Mouse (Mus musculus) gastrocnemius, postnatal 4 days (tissue): ENCODE measurements around the gene Fnbp1l. TPM values are rescaled to one million over a fixed set of nuclear protein-coding genes. Genes with fewer than 3 reads are reported as not detected.

Experiments
- DNase-seq, 2 experiments: peaks; one replicate each; pipeline ENCODE4 v3.0.0; 2021 to 2022; ENCODE audit warnings: low spot score in 2 of 2, mixed read lengths in 2 of 2
- total RNA-seq, 2 experiments: library from RNA; stranded (reverse); gene quantifications; 2 replicates each; pipeline ENCODE4 v1.2.3; 2021

Gene Fnbp1l
- total RNA-seq, 2 experiments from 2014 or later, result 27.2 to 30.2 TPM

DNA sequence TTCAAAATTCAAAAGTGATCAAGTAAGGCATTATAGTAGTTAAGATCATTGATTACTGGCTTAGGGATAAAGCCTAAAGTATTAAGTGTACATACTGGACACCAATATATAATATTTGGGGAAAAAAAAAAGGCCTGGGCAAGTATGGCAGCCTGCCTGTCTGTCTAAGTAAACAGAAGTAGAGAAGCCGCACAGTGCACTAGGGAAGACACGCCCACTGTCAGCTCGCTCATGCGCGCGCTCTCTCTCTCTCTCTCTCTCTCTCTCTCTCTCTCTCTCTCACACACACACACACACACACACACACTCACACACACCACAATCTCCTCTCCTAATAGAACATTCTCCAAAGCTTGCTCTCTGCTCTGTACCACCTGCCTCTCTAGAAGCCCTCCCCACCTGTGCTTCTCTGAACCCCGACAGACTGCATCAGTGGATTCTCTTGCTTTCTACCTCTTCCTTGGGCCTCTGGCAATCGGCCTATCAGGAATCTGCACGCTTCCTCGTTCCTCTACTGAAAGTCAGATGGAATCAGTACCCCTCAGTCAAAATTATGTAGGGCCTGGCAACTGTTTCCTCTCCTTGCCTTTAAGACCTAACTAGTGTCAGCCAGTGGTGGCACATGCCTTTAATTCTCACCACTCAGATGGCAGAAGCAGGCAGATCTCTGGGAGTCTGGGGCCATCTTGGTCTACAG, 13.3 kb downstream of the Fnbp1l start:
- DNase-seq, result no peak

- no peak for DNase-seq
Observed at GRCm38 (mm10) chr3:122603229-122603628, 16.3 kb downstream of the Fnbp1l start.

- DNase-seq, result no peak
Observed at GRCm38 (mm10) chr3:122602370-122602769, 17.1 kb downstream of the Fnbp1l start.

- no peak for DNase-seq
Observed at GRCm38 (mm10) chr3:122599291-122599690, 20.2 kb downstream of the Fnbp1l start.

DNA sequence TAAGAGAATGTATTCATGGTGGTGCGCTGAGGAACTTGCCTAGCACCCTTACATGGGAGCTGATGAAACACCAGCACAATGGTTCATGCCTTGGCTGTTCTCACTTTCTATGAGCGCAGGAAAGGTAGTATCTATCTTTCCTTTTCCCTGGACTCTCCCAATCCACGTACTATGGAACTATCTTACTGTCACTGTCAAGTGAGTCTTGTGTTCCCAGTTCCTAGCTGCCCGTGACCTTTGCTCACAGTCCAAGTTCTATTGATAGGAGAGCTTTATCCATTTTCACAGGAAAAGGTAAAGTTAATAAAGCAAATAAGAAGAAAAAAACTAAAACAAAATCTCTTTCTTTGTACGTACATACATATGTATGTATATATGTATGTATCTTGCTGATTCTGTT, 28.7 kb downstream of the Fnbp1l start:
- no peak for DNase-seq

- DNase-seq, result no peak
Observed at GRCm38 (mm10) chr3:122590346-122590745, 29.2 kb downstream of the Fnbp1l start.

DNA sequence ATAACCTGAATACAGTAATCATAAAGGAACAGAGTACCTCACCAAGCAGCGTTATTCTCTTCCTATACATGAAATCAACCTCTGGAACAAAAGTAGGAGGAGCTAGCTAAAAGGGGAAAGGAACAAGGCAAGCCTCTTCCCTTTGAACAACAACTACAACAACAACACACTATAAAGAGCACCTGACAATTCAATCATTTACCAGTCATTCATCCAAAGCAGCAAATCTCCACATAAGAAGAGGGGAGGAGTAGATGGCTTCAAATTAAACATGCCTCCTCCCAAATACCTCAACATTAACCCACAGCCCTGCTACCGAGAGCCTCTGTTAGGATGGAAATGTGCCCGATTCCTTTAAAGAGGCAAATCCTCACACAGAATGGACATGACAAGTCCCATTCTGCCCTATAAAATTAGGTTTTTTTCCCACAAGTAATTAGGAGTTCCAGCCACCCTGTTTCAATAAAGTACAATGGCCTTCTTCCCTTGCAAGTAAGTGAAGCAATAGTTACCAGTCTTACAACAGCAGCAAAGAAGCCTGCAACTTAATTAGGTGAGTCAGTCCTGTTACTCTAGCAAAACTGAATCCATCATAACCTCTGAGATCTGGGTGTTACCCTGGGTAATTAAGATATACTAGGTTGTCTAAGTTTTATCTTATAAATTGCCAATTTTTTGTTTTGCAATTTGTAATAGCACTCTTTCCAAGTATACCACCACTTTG, 32.4 kb downstream of the Fnbp1l start:
- DNase-seq, result no peak

DNA sequence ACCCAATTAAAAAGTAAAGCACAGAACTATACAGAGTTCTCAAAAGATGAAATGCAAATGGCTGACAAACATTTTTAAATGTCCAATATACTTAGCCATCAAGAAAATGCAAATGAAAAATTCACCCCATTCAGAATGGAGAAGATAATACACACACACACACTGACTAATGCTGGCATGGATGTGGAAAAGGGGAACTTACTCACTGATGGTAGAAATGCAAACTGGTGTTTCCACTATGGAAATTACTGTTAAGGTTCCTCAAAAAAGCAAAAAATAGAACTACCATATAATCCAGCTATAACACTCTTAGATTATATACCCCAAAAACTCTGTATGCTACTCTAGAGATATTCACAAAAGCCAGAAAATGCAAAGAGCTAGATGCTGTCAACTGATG, 42.2 kb downstream of the Fnbp1l start:
- no peak for DNase-seq

- DNase-seq, result no peak
Observed at GRCm38 (mm10) chr3:122574921-122575320, 44.6 kb downstream of the Fnbp1l start.

DNA sequence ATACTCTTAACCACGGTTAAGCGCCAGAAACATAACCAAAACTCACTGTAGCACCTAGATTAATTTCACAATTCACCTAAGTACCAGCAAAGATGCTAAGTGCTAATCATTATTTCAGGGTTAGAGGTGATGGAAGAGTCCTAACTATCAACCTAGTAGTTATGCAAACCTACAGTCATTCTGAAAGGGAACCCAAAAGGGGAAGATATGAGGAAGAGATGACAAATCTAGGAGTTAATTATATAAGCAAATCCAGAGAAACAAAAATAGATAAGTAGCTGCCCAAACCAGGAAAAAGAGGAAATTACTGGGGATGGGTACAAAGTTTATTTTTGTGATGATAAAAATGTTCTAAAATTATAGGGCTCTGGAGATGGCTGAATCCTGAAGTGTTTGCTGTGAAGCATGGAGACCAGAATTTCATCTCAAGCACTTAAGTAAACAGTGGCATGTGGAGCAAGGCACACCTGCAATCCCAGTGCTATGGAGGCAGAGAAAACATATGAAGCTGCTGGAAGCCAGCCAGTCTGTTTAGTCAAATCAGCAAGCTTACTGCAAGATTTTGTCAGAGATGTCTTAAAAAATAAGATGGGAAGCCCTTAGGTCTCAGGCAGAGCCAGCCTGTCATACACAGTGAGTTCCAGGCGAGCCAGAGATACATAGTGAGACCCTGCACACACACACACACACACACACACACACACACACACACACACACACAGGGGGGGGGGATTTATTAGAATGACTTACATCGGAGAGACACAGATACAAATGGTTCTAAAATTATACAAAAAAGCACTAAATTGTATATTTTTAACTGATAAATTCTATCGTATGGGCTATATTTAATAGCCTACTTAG, 45.9 kb downstream of the Fnbp1l start:
- no peak for DNase-seq

GRCm38 (mm10) chr3:122566549-122566948, 53.0 kb downstream of the Fnbp1l start:
- no peak for DNase-seq

GRCm38 (mm10) chr3:122566112-122566511, 53.4 kb downstream of the Fnbp1l start:
- DNase-seq, result no peak

DNA sequence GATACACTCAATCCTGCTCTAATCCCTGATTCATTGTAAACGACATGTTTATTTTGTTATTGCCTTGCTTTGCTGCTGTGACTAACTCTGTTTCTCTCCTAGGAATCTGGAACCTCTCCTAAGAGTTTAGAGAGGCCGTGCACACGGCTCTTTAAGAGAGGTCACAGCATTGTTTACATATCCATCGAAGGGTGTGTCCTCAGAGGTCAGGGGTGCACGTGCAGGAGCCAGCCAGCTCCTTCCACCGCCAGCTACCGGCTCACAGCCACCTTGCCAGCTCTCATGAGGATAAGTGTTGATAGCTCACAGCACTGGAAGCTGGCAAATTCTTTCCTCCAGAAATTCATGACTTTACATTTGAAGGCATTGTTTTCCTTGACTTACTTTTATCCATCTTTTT, 54.2 kb downstream of the Fnbp1l start:
- DNase-seq, result no peak

- DNase-seq, result no peak
Observed at GRCm38 (mm10) chr3:122557766-122558165, 61.7 kb downstream of the Fnbp1l start.

DNA sequence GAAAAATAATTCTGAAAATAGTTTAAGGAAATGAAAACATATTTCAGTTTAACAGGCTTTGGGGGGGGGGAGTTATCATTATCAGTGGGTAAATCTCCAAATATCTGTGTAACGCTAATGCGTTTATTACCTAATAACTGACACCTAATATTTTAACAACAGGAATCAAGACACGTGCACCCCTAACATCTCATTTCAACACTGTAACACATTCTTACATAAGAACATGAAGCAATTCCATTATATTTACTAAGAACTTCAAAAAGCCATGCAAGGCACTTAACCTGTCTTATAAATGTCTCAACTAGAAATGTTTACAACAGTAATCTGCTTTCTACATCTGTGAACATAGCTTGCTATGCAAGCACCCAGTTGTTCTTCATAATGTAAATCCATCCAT, 68.3 kb downstream of the Fnbp1l start:
- DNase-seq, result no peak

- no peak for DNase-seq
Observed at GRCm38 (mm10) chr3:122547469-122547868, 72.0 kb downstream of the Fnbp1l start.

DNA sequence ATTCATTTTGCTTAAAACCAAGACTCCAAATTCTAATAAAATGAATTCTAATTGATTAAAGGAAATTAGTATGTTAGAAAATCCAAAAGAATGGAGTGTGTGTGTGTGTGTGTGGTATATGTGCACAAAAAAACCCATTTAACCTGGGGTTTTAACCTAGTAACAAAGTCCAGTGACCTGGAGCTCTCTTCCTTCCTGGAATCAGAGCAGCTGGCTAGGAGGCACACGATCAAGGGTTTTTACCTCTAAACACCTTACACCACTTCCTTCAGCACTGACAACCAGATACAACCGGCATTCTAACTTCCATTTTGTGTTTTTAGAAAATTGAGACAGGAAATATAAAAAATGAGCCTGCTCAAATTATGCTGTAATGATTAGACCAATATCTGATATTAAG, 74.2 kb downstream of the Fnbp1l start:
- DNase-seq, result no peak

- DNase-seq, result no peak
Observed at GRCm38 (mm10) chr3:122540918-122541317, 78.6 kb downstream of the Fnbp1l start.

- DNase-seq, result no peak
Observed at GRCm38 (mm10) chr3:122539961-122540690, 79.4 kb downstream of the Fnbp1l start.

DNA sequence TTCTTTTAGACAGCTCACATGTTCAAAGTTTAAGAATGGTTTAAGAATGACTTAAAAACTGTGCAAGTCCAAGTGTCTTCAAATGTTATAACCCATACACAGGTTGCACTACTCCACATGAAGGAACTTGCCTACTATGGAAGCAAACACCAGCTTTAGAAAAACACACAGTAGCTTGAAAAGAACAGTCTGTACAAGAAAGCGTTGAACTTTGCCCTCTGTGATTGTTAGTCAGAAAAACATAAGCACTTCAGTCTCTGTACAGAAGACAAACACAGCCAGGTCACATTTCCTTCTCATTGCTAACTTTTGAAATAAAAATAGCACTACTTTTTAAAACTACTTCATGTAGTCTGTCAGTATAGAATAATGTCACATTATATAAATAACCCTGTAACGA, 80.7 kb downstream of the Fnbp1l start:
- no peak for DNase-seq
